Mouse (Mus musculus) ovary, postnatal 10 days (tissue): ENCODE measurements around the gene Utp3.

Experiments used
- DNase-seq: peaks from one replicate; pipeline ENCODE4 v3.0.0; 2022; ENCODE audit warnings: low spot score

Gene Utp3

GRCm38 (mm10) chr5:88569541-88569940 is 15.3 kb downstream of the Utp3 start:
- no peak for DNase-seq

GRCm38 (mm10) chr5:88574829-88575228 is 20.6 kb downstream of the Utp3 start:
- no peak for DNase-seq

GRCm38 (mm10) chr5:88575506-88576338 is 21.5 kb downstream of the Utp3 start:
- no peak for DNase-seq

GRCm38 (mm10) chr5:88580681-88581080 is 26.4 kb downstream of the Utp3 start:
- no peak for DNase-seq

- DNase-seq: no peak
These were observed 27.1 kb downstream of the Utp3 start for GRCm38 (mm10) chr5:88581343-88581742.

GRCm38 (mm10) chr5:88583271-88584031 is 29.2 kb downstream of the Utp3 start:
- DNase-seq: no peak

GRCm38 (mm10) chr5:88584061-88584460 is 29.8 kb downstream of the Utp3 start:
- DNase-seq: no peak

GRCm38 (mm10) chr5:88586407-88587174 is 32.3 kb downstream of the Utp3 start:
- no peak for DNase-seq

GRCm38 (mm10) chr5:88587211-88587934 is 33.1 kb downstream of the Utp3 start:
- DNase-seq: no peak

- no peak for DNase-seq
These were observed 34.2 kb downstream of the Utp3 start for GRCm38 (mm10) chr5:88588481-88588880.

GRCm38 (mm10) chr5:88593421-88594172 is 39.3 kb downstream of the Utp3 start:
- no peak for DNase-seq

- DNase-seq: no peak
These were observed 39.9 kb downstream of the Utp3 start for GRCm38 (mm10) chr5:88594173-88594569.

- no peak for DNase-seq
These were observed 41.5 kb downstream of the Utp3 start for GRCm38 (mm10) chr5:88595537-88596455.

GRCm38 (mm10) chr5:88598961-88599360 is 44.7 kb downstream of the Utp3 start:
- DNase-seq: no peak

- DNase-seq: no peak
These were observed 47.8 kb downstream of the Utp3 start for GRCm38 (mm10) chr5:88602030-88602429.

GRCm38 (mm10) chr5:88602713-88603112 is 48.5 kb downstream of the Utp3 start:
- DNase-seq: no peak

GRCm38 (mm10) chr5:88604046-88604445 is 49.8 kb downstream of the Utp3 start:
- DNase-seq: no peak

- no peak for DNase-seq
These were observed 50.5 kb downstream of the Utp3 start for GRCm38 (mm10) chr5:88604641-88605358.
